Mouse (Mus musculus) spleen, adult 2 months (tissue): ENCODE results near the gene Pate2. TPM values are rescaled to one million over a fixed set of nuclear protein-coding genes. Genes with fewer than 3 reads are reported as not detected.
A peak's percentile ranks its signal among the peaks of the same experiment; 100 is the strongest.

Experiments used
- DNase-seq, 2 experiments: peaks; one replicate each; pipeline versions ENCODE4 v3.0.0 to v3.0.0-alpha.2; 2012 to 2021; ENCODE audit warnings: low spot score in 2 of 2, low read depth in 1 of 2
- H3K27ac ChIP-seq: fragments of 200-500 bp; 2 replicates; pipeline ENCODE4 v1.5.1; 2012; ENCODE audit warnings: low read length, inconsistent platforms; ENCODE audit not compliant: insufficient read depth
- H3K27me3 ChIP-seq: fragments of 200-500 bp; 2 replicates; pipeline ENCODE4 v1.6.1; 2012; ENCODE audit warnings: mild to moderate bottlenecking, moderate library complexity, low read length, inconsistent platforms; ENCODE audit not compliant: control insufficient read depth, insufficient read depth
- H3K36me3 ChIP-seq: fragments of 200-500 bp; 2 replicates; pipeline ENCODE4 v1.6.1; 2012; ENCODE audit warnings: mild to moderate bottlenecking, low read length, inconsistent platforms; ENCODE audit not compliant: control insufficient read depth, insufficient read depth
- H3K4me1 ChIP-seq: fragments of 200-500 bp; 2 replicates; pipeline ENCODE4 v1.6.1; 2011; ENCODE audit warnings: inconsistent platforms; ENCODE audit not compliant: control insufficient read depth, insufficient read depth, insufficient read length
- H3K4me3 ChIP-seq: fragments of 200-500 bp; 2 replicates; pipeline ENCODE4 v1.5.1; 2011; ENCODE audit warnings: mild to moderate bottlenecking, inconsistent platforms; ENCODE audit not compliant: insufficient read depth, insufficient read length; ENCODE audit errors: extremely low read depth
- CTCF ChIP-seq: fragments of 200-500 bp; IDR thresholded peaks from 2 replicates; pipeline ENCODE4 v1.5.1; 2011; ENCODE audit warnings: mild to moderate bottlenecking, inconsistent platforms; ENCODE audit not compliant: insufficient read depth, insufficient read length, insufficient replicate concordance; ENCODE audit errors: extremely low read depth
- POLR2A ChIP-seq: fragments of 200-500 bp; IDR thresholded peaks from 2 replicates; pipeline ENCODE4 v1.6.1; 2011; ENCODE audit warnings: low read depth, low read length, inconsistent platforms
- WGBS: fragments of 180-500 bp; shearing (Covaris S2); methylation state at CpG from one replicate; pipeline ENCODE4 v1.1.7; 2018; 5-methylcytosine and 5-hydroxymethylcytosine counted together
- polyA plus RNA-seq: library from polyadenylated mRNA; depleted of rRNA; stranded (reverse); fragments of >200 nt; gene quantifications from 2 replicates; pipeline ENCODE4 v1.2.3, GENCODE M21; 2012

The Pate2 gene
- polyA plus RNA-seq, 1 experiment = 0.05 TPM

GRCm38 (mm10) chr9:35541488-35541887, 28.6 kb upstream of the Pate2 start:
- no peaks in the 10 kb centered on the region for H3K36me3 ChIP-seq
- no peaks in the 10 kb centered on the region; the same call in 1 of the 2 replicates for H3K4me1 ChIP-seq
- no peaks in the 10 kb centered on the region for H3K27me3 ChIP-seq
- TF ChIP-seq CTCF (peak; percentile 38; the same call in 1 of the 2 replicates), POLR2A (no peak)
- no peak overlapping the region for H3K4me3 ChIP-seq
- DNase-seq = peak; percentile 53 to 77
- 13% methylated on average over 6 of the region's 6 CpGs for WGBS
- H3K27ac ChIP-seq = no peak overlapping the region

GRCm38 (mm10) chr9:35541941-35542340, 28.1 kb upstream of the Pate2 start:
- Histone ChIP-seq H3K4me3 (no peak overlapping the region), H3K27me3 (no peaks in the 10 kb centered on the region), H3K27ac (no peak overlapping the region), H3K36me3 (no peaks in the 10 kb centered on the region), H3K4me1 (no peaks in the 10 kb centered on the region; the same call in 1 of the 2 replicates)
- WGBS = 72% methylated on average over 6 of the region's 6 CpGs
- TF ChIP-seq POLR2A = no peak
- DNase-seq = no peak

- no peak for TF ChIP-seq POLR2A
- no peak for TF ChIP-seq CTCF
- DNase-seq = no peak
- Histone ChIP-seq H3K27ac (no peak overlapping the region), H3K27me3 (no peaks in the 10 kb centered on the region), H3K4me1 (no peaks in the 10 kb centered on the region; the same call in 1 of the 2 replicates), H3K36me3 (no peaks in the 10 kb centered on the region), H3K4me3 (no peak overlapping the region)
- WGBS = 72% methylated on average over 14 of the region's 14 CpGs
Measured at GRCm38 (mm10) chr9:35543099-35543860, 26.8 kb upstream of the Pate2 start.

- no peak overlapping the region for H3K4me3 ChIP-seq
- no peaks in the 10 kb centered on the region for H3K27me3 ChIP-seq
- WGBS = 85% methylated on average over 2 of the region's 2 CpGs
- TF ChIP-seq CTCF (no peak), POLR2A (no peak)
- no peak overlapping the region for H3K27ac ChIP-seq
- no peak for DNase-seq
- no peaks in the 10 kb centered on the region for H3K36me3 ChIP-seq
- H3K4me1 ChIP-seq = no peaks in the 10 kb centered on the region; the same call in 1 of the 2 replicates
Measured at GRCm38 (mm10) chr9:35544666-35545065, 25.4 kb upstream of the Pate2 start.

GRCm38 (mm10) chr9:35545704-35546103, 24.4 kb upstream of the Pate2 start:
- H3K27ac ChIP-seq = no peak overlapping the region
- 86% methylated on average over 12 of the region's 12 CpGs for WGBS
- no peaks in the 10 kb centered on the region for H3K36me3 ChIP-seq
- TF ChIP-seq CTCF (no peak), POLR2A (no peak)
- H3K4me1 ChIP-seq = no peaks in the 10 kb centered on the region; the same call in 1 of the 2 replicates
- DNase-seq = no peak
- H3K27me3 ChIP-seq = no peaks in the 10 kb centered on the region
- no peak overlapping the region for H3K4me3 ChIP-seq

- DNase-seq = peak; percentile 37 to 67
- no peaks in the 10 kb centered on the region for H3K36me3 ChIP-seq
- peak; percentile 33; the same call in 1 of the 2 replicates for TF ChIP-seq POLR2A
- no peak for TF ChIP-seq CTCF
- 7% methylated on average over 9 of the region's 9 CpGs for WGBS
- no peaks in the 10 kb centered on the region; the same call in 1 of the 2 replicates for H3K4me1 ChIP-seq
- peak overlapping the region; percentile 49 for H3K4me3 ChIP-seq
- peak overlapping the region; percentile 86 for H3K27ac ChIP-seq
- no peaks in the 10 kb centered on the region for H3K27me3 ChIP-seq
Measured at GRCm38 (mm10) chr9:35546745-35547144, 23.3 kb upstream of the Pate2 start.

- 91% methylated on average over 9 of the region's 9 CpGs for WGBS
- H3K36me3 ChIP-seq = no peaks in the 10 kb centered on the region
- no peak overlapping the region for H3K4me3 ChIP-seq
Measured at GRCm38 (mm10) chr9:35548455-35548854, 21.6 kb upstream of the Pate2 start.

More at GRCm38 (mm10) chr9:35548455-35548854, 21.6 kb upstream of the Pate2 start:
- TF ChIP-seq POLR2A (no peak), CTCF (no peak)
- H3K27me3 ChIP-seq = no peaks in the 10 kb centered on the region
- H3K4me1 ChIP-seq = no peaks in the 10 kb centered on the region; the same call in 1 of the 2 replicates
- no peak for DNase-seq
- no peak overlapping the region for H3K27ac ChIP-seq
